9 mouse cellular contexts compared by ENCODE assay signal in genomic region chr15:100606677-100607076, GRCm38 (mm10). TPM values are rescaled to one million over a fixed set of nuclear protein-coding genes. Genes with fewer than 3 reads are reported as not detected.
DNase-seq lines count a peak whose midpoint lies in the region; ATAC-seq and TF ChIP-seq lines count a peak whose summit lies in the region.
"Not testable (repeated sequence)": the region's sequence is repeated elsewhere in the genome, so short reads cannot be mapped to it uniquely, and the experiment has no call there.
"Had no signal": no experiment of that assay in that cellular context is flagged by ENCODE, and none has a peak within 500 bp of the region (broad histone marks: within the 10 kb centered on the region; RNA-seq: fewer than 3 reads in every experiment).

No protein-coding gene starts in this region.

- peak; percentile 54 for TF ChIP-seq CTCF in heart, adult 2 months (IDR thresholded peaks at IDR 0.05)
- TF ChIP-seq CTCF in kidney, adult 2 months (conservative IDR thresholded peaks at IDR 0.05; ENCODE audit: insufficient read depth, insufficient read length, low read depth, low read length), result peak; percentile 43
- TF ChIP-seq CTCF in left cerebral cortex, adult 2 months (IDR thresholded peaks at IDR 0.05), result peak; percentile 31
- peak; percentile 53 for TF ChIP-seq CTCF in lung, postnatal 0 days (IDR thresholded peaks at IDR 0.05)
- peak; percentile 43 for TF ChIP-seq CTCF in stomach, postnatal 0 days (IDR thresholded peaks at IDR 0.05; ENCODE audit: low read depth)

- not testable (repeated sequence) for H3K36me3 ChIP-seq in heart, adult 2 months (ENCODE audit: control insufficient read depth, insufficient read depth, low read length); kidney, adult 2 months (ENCODE audit: control insufficient read depth, insufficient read depth, low read length); lung, postnatal 0 days (ENCODE audit: insufficient read depth, low read length); stomach, postnatal 0 days (ENCODE audit: control insufficient read depth, insufficient read depth, low read length)

- not testable (repeated sequence) for H3K9me3 ChIP-seq in lung, postnatal 0 days (ENCODE audit: low read length); stomach, postnatal 0 days (ENCODE audit: control insufficient read depth, low read length)

- H3K4me1 ChIP-seq in heart, adult 2 months (ENCODE audit: control insufficient read depth, insufficient read depth, low read length); lung, postnatal 0 days (ENCODE audit: insufficient read depth, low read depth, low read length); stomach, postnatal 0 days (replicated peaks; ENCODE audit: control insufficient read depth, insufficient read depth): not testable (repeated sequence)
- peaks cover 14% of the 10 kb centered on the region for H3K4me1 ChIP-seq in kidney, adult 2 months (ENCODE audit: control insufficient read depth, insufficient read depth, low read length)

- WGBS in heart, adult 2 months, result 90% methylated on average over 8 of the region's 8 CpGs
- WGBS in kidney, adult 2 months, result 90% methylated on average over 8 of the region's 8 CpGs
- 86% methylated on average over 8 of the region's 8 CpGs for WGBS in lung, postnatal 0 days
- 92% methylated on average over 8 of the region's 8 CpGs for WGBS in stomach, postnatal 0 days

- ATAC-seq in lung, postnatal 0 days; stomach, postnatal 0 days (ENCODE audit: low FRiP score, low TSS enrichment): not testable (repeated sequence)

- not testable (repeated sequence) for TF ChIP-seq EP300 in heart, adult 2 months (IDR thresholded peaks at IDR 0.05; ENCODE audit: insufficient read depth, low read depth, low read length); lung, postnatal 0 days (IDR thresholded peaks at IDR 0.05); stomach, postnatal 0 days (optimal IDR thresholded peaks at IDR 0.05)

- not testable (repeated sequence) for TF ChIP-seq POLR2A in heart, adult 2 months (IDR thresholded peaks at IDR 0.05; ENCODE audit: insufficient read depth, low read depth, low read length); kidney, adult 2 months (IDR thresholded peaks at IDR 0.05; ENCODE audit: low read depth, low read length)

- intact Hi-C loops in heart, adult 2 months (cut with DNase I); left cerebral cortex, adult 2 months (cut with DNase I): not testable (repeated sequence)

- not testable (repeated sequence) for H3K4me3 ChIP-seq in heart, adult 2 months; kidney, adult 2 months (ENCODE audit: insufficient read depth, low read depth, low read length); left cerebral cortex, adult 2 months; lung, postnatal 0 days (ENCODE audit: low read depth, low read length); stomach, postnatal 0 days (ENCODE audit: low read depth, low read length)

- H3K9ac ChIP-seq in heart, adult 2 months (ENCODE audit: low read depth, low read length); lung, postnatal 0 days (replicated peaks; ENCODE audit: low read depth); stomach, postnatal 0 days (ENCODE audit: low read length): not testable (repeated sequence)

- not testable (repeated sequence) for H3K27me3 ChIP-seq in heart, adult 2 months (ENCODE audit: control insufficient read depth, insufficient read depth, low read length); kidney, adult 2 months (replicated peaks; ENCODE audit: control insufficient read depth, insufficient read depth, low read length); lung, postnatal 0 days (replicated peaks; ENCODE audit: insufficient read depth, low read length); stomach, postnatal 0 days (ENCODE audit: control insufficient read depth, insufficient read depth, low read length)

- H3K27ac ChIP-seq in heart, adult 2 months; kidney, adult 2 months (ENCODE audit: insufficient read depth, low read depth, low read length); left cerebral cortex, adult 2 months; lung, postnatal 0 days (ENCODE audit: low read length); stomach, postnatal 0 days (replicated peaks): not testable (repeated sequence)

- DNase-seq in A20 (ENCODE audit: low read depth, low spot score), result peak; percentile 26
- peak; percentile 59 for DNase-seq in MEL-GATA-1-ER (ENCODE audit: extremely low read depth, low read depth)
- peak; percentile 52 for DNase-seq in adrenal gland, postnatal 14 days
- DNase-seq in heart, adult 2 months; left cerebral cortex, adult 2 months (ENCODE audit: extremely low spot score in 1 of 2, low spot score in 2 of 2); stomach, postnatal 0 days (ENCODE audit: low spot score): not testable (repeated sequence)
- peak; percentile 59 for DNase-seq in kidney, adult 2 months
- peak; percentile 18 for DNase-seq in lung, postnatal 0 days (ENCODE audit: low spot score)

- not testable (repeated sequence) for H3K79me2 ChIP-seq in heart, adult 2 months (replicated peaks; ENCODE audit: control insufficient read depth, insufficient read depth, low read length)

- H3K4me2 ChIP-seq in lung, postnatal 0 days (replicated peaks; ENCODE audit: low read depth, low read length); stomach, postnatal 0 days (replicated peaks; ENCODE audit: low read depth): not testable (repeated sequence)

RNA-seq across cellular contexts. Expression of gene Pou6f1, which starts 6.9 kb away (rescaled TPM):
- 17.2 and 17.8 TPM in 2 replicates for total RNA-seq in adrenal gland, postnatal 14 days (2021)
- 10 to 100 TPM in 1 of 2 experiments, 1 to 10 TPM in 1; 8.0 to 11.5 TPM for total RNA-seq in heart, adult 2 months (2021)
- polyA plus RNA-seq in heart, adult 2 months (2012; rRNA removed), result 13.7 and 15.7 TPM in 2 replicates
- polyA plus RNA-seq in kidney, adult 2 months (2012; rRNA removed), result 28.5 and 30.4 TPM in 2 replicates
- total RNA-seq in left cerebral cortex, adult 2 months (2021), result 100 to 1,000 TPM; 139 to 144 TPM
- polyA plus RNA-seq in lung, postnatal 0 days (2015; fragmentation: Nextera tagmentation; extraction: Ambion mirVana), result 6.4 and 7.6 TPM in 2 replicates
- 2.6 and 3.2 TPM in 2 replicates for polyA plus RNA-seq in stomach, postnatal 0 days (2015; fragmentation: Nextera tagmentation; extraction: Ambion mirVana)

RNA-seq across cellular contexts. Expression of gene Dazap2, which starts 8.5 kb away (rescaled TPM):
- total RNA-seq in adrenal gland, postnatal 14 days (2021), result 208 and 209 TPM in 2 replicates
- total RNA-seq in heart, adult 2 months (2021), result 100 to 1,000 TPM; 157 to 180 TPM
- polyA plus RNA-seq in heart, adult 2 months (2012; rRNA removed), result 486 and 542 TPM in 2 replicates
- polyA plus RNA-seq in kidney, adult 2 months (2012; rRNA removed), result 578 and 812 TPM in 2 replicates
- 100 to 1,000 TPM; 108 to 109 TPM for total RNA-seq in left cerebral cortex, adult 2 months (2021)
- 246 and 299 TPM in 2 replicates for polyA plus RNA-seq in lung, postnatal 0 days (2015; fragmentation: Nextera tagmentation; extraction: Ambion mirVana)
- polyA plus RNA-seq in stomach, postnatal 0 days (2015; fragmentation: Nextera tagmentation; extraction: Ambion mirVana), result 177 and 205 TPM in 2 replicates

RNA-seq across cellular contexts. Expression of gene Smagp, which starts 30.1 kb away (rescaled TPM):
- 45.7 and 50.1 TPM in 2 replicates for total RNA-seq in adrenal gland, postnatal 14 days (2021)
- 10 to 100 TPM; 11.6 to 12.9 TPM for total RNA-seq in heart, adult 2 months (2021)
- 19.5 and 21.1 TPM in 2 replicates for polyA plus RNA-seq in heart, adult 2 months (2012; rRNA removed)
- polyA plus RNA-seq in kidney, adult 2 months (2012; rRNA removed), result 160 and 163 TPM in 2 replicates
- total RNA-seq in left cerebral cortex, adult 2 months (2021), result 1 to 10 TPM; 1.6 to 2.9 TPM
- 65.6 and 71.8 TPM in 2 replicates for polyA plus RNA-seq in lung, postnatal 0 days (2015; fragmentation: Nextera tagmentation; extraction: Ambion mirVana)
- polyA plus RNA-seq in stomach, postnatal 0 days (2015; fragmentation: Nextera tagmentation; extraction: Ambion mirVana), result 94.8 and 103 TPM in 2 replicates
- polyA plus RNA-seq: activated CD4-positive, CD25-positive, alpha-beta regulatory T cell, adult 4 months had no signal

RNA-seq across cellular contexts. Expression of gene Tfcp2, which starts 54.9 kb away (rescaled TPM):
- 19.9 and 25.0 TPM in 2 replicates for total RNA-seq in adrenal gland, postnatal 14 days (2021)
- total RNA-seq in heart, adult 2 months (2021), result 10 to 100 TPM; 11.6 to 12.8 TPM
- 6.6 and 8.2 TPM in 2 replicates for polyA plus RNA-seq in heart, adult 2 months (2012; rRNA removed)
- polyA plus RNA-seq in kidney, adult 2 months (2012; rRNA removed), result 18.7 and 20.6 TPM in 2 replicates
- 10 to 100 TPM; 26.8 to 27.9 TPM for total RNA-seq in left cerebral cortex, adult 2 months (2021)
- 13.9 and 16.6 TPM in 2 replicates for polyA plus RNA-seq in lung, postnatal 0 days (2015; fragmentation: Nextera tagmentation; extraction: Ambion mirVana)
- polyA plus RNA-seq in stomach, postnatal 0 days (2015; fragmentation: Nextera tagmentation; extraction: Ambion mirVana), result 8.7 and 9.6 TPM in 2 replicates
